Mouse (Mus musculus) adrenal gland, postnatal 14 days (tissue): ENCODE results near the gene Wnt16. TPM values are rescaled to one million over a fixed set of nuclear protein-coding genes. Genes with fewer than 3 reads are reported as not detected.
"Not testable (repeated sequence)": the region's sequence is repeated elsewhere in the genome, so short reads cannot be mapped to it uniquely, and the experiment has no call there.

Source experiments
- DNase-seq: peaks from one replicate; pipeline ENCODE4 v3.0.0; 2021; ENCODE audit warnings: mixed read lengths
- long read RNA-seq, 2 experiments: library from polyadenylated mRNA; stranded (forward); transcript quantifications; one replicate each; pipeline ENCODE4 v2.0.0; 2021
- total RNA-seq: library from RNA; stranded (reverse); gene quantifications from 2 replicates; pipeline ENCODE4 v1.2.3, GENCODE M21; 2021

Gene Wnt16
- total RNA-seq = 0.41 and 0.79 TPM in 2 replicates
- long read RNA-seq, experiment 1 = 0 reads
- long read RNA-seq, experiment 2 = 0 reads

DNA sequence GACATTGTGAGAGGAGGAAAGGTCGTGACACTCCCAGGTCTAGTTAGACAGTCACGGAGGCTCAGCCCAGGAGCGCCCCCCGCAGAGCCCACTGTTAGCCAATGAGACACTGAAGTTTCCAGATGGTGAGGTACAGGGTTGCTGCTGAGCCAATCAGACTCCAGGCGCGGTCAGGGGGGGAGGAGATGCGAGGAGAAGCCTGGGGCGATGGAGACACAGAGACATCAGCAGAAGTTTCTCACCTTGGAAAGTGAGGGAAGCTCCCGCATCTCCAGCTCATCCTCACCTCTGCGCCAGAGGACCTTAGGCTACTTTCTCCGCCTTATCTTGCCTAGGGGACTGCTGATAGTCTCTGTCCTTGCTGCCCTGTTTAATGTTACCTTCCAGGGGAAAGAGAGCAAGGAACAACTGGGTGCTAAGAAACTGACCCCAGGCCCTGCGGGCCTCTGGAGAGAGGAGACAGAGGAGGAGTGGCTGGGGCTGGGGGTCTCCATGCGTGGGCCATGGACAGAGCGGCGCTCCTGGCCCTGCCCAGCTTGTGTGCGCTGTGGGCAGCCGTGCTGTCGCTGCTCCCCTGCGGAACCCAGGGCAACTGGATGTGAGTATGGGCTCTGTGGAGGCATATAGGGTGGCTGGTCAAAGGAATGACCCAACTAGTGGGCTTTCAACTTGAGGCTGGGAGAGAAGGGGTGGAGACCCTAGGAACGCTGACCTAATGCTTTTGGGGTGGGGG is at the start of gene Wnt16:
Gene Wnt16 (plus strand): TSS at position 224 of the 733 bp plus-strand sequence.
- peak; percentile 25 for DNase-seq

DNA sequence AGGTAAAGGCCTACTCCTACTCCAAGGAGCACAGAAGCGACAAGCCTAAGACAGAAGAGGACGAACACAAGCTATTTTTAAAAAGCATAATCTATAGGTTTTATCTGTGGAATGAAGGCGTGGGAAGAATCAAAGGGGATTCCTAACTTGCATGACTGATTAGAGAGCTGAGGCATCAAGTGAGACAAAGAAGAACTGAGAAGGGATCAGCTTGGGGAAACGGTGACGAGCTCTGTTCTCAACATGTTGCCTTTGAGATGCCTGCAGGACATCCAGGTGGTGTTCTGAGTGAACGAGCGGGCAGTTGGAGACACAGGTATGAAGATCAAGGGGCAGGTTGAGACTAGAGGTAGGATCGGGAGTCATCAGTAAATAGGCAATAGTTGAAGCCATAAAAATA is 44.7 kb upstream of the Wnt16 start:
- DNase-seq = no peak

DNA sequence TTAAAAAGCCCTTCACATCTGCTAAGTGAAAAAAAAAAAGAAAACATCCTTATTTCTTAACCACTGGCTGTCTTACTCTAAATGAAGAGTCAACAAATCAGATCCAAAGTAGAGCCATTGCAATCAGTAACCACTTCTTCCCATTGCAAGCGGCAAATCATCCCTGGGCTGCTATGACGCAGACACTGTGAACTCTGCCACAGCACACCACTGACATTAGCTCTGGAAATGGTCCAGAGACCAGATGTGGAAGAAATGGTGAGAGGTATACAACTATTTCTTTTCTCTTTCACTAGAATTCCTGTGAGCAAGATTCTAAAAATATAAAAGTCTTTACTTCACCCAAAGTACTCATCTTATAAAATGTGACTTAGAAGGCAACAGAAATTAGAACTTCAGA is 41.3 kb upstream of the Wnt16 start:
- no peak for DNase-seq

DNA sequence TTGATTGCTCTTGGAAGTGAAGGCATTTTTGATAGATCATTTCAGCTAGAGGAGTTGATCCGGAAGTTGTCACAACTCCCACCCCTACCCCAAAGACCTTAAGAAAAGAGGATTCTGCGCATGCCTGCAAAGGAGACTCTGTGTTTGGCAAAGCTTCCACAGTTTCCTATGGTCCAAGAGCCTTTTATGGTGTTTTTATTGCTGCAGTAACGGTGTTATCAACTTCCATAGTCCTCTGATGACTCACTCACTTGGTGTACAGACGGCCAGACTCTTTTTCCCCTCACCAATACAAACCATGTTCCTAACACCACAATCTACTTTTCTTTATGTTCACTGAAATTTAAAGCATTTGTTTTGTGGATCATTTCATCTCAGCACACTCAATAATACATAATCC is 29.2 kb upstream of the Wnt16 start:
- no peak for DNase-seq

DNA sequence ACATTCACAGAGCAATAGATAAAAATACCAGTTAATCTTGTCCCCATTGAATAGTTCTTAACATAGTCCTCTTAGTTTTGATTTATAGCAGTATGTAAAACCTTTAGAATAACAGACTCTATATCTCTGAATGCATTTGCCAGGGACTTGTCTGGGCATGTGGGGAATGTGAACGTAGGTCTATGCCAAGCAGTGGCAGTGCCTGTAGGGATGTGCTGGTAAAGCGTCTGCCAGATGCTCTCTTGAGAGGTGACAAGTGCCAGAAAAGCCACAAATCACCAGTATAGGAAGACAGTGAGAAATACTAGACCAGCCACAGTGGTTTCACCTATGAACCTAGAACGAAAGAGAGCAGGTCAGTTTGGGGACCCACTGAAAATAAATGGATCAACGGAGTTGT is 25.5 kb upstream of the Wnt16 start:
- no peak for DNase-seq

DNA sequence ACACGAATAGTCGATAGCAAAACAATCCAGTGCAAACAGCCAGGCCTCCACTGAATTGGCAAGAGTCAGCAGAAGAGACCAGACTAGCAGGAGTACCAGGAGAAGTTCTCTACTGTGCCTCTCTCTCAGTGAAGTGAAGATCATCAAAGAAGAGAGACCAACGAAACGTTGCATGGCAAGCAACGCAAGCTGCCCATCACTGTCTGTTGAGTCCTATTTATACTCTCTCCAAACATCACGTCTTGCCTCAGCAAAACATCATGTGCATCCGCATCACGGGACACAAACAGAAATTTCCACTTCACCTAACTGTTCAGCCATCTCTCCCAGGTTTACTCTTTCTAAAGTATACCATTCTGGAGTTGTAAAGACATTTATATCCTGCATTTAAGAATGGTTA is 23.9 kb upstream of the Wnt16 start:
- not testable (repeated sequence) for DNase-seq

DNA sequence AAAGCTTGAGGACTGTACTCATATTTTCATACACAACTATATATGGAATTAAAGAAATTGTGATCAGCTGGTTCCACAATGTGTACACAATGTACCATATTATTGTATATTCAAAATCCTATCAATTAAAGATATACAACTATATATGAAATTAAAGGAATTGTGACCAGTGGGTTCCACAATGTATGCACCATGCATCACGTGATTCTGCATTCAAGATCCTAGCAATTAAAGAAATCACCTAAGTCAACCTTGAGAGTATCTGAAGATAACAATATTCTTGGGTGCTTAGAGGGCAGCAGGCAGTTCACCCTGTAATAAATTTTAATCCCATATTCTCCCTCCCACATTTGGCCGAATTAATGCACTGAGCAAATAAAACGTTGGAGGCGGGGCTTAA is 22.0 kb upstream of the Wnt16 start:
- DNase-seq = no peak

DNA sequence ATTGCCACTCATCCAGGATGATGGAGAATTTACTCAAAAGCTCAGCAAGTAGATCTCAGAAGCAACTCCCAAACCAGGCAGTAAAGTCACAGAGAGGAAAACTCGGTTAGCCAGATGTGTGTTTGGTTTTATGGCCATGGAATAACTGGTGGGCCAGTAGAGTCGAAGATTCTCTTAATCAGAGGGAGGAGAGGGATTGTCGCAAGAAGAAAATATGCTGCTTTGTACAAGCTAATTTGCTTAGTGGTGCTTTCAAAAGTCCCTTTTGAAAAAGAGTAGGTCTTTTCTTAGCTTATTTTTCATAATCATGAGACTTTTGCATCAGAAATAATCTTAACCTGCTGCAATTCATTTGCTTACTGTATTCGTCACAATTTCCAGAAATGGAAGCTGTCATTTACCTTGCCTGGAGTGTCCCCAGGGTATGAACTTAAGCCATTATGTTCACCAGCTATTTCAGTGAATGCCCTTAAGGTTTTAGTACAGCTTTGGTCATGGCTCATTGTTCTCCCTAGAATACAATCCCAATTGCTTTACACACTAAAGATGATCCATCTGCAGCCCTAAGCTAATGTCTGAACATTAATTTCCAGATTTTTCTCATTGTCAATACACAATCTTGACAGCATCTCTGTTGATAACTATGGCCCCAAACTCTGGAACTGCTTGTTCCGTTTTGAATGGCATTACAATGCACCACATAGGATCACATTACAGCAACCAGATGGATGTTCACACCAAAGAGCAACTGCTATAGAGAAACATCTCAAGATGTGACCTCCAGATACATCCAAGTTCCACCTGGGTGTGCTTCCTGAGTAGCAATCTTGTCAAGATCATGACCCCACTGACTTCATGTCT is 20.0 kb upstream of the Wnt16 start:
- DNase-seq = no peak

DNA sequence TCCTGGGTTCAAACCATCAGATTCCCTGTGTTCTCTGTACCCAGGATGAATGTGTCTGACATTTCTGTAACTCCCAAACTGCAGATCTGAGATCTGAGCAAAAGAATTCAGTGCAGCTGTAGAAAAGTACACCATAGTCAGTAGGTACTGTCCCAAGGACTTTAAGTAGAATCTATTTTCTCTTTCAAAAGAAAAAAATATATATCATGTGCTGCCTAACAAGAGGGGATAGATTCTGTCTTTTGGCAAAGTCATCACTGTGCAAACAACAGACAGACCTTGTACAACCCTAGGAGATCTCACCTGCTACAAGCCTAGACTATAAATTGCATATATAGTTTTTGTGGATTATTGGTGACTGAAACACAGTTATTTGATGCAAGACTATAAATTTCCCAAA is 19.4 kb upstream of the Wnt16 start:
- no peak for DNase-seq

DNA sequence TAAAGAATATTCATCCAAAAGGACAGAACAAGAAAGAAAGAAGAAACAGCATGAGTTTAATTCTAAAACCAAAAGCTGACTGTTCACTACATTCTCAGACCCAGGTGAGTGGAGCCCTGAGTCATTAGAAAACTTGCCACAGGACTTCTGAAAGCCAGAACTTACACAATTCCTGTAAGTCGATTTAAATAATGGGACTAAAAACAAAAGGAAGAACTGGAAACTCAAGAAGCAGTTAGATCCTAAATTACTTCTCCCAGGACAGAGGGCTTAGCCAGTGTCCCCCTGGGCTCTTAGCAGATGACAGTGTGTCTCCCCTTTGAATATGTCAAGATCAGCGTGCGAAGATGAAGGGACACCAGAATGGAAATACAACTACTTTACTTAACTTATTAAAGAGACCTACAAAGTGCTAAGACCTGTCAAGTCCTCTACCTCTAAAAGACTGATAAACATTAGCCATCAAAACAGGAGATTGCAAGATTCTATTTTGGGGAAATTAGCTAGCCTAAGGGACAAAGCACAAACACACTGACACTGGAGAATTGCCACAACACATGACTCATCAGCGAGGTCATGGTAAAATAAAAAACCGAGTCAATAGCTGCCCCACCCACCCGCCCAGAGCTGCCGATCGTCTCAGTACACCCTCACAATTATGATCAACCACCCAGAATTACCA is 18.0 kb upstream of the Wnt16 start:
- peak; percentile 54 for DNase-seq

DNA sequence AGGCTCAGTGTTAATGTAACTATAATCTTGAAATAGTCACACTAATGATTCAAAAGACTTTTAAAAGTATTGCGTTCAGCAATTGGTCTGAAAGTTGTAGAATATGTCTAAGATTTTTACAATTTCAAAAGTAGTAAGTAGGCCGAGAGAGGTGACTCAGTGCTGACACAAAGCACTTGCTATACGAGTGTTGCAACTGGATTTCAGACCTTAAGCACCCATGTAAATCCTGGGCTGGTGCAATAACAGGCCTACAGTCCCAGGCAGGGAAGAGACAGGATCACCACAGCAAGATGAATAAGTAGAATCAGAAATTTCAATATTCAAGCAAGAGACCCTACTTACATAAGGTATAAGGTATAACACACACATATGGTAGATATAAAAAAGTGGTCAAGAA is 10.1 kb upstream of the Wnt16 start:
- peak; percentile 16 for DNase-seq

DNA sequence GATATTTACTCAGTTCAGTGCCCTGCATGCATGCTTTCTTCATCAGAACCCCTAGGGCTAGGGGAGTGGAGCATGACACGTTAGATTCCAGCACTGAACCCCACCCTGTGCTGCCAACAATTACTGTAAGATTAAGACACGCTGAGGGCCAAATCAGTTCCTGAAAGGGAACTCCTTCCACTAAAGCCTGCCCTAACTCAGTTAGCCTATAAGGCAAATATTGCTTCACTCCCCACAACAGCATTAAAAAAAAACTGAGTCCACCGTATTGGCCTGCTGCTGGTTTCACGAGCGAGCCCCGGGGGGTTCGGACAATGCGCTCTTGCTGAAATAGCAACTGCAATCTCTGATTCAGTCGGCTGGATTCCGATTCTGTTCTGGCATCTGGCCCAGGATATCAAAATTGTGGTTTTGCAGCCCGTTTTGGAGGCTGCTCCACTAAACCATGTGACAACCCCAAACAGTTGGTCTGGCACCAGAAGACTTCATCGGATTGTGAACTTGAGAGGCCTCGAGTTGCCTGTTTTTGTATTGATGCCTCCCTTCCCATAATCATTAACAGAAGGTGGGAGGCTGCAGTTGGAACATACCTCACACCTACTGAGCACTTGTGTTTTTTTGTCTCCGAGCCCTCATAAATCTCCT is 7.7 kb upstream of the Wnt16 start:
- peak; percentile 80 for DNase-seq

DNA sequence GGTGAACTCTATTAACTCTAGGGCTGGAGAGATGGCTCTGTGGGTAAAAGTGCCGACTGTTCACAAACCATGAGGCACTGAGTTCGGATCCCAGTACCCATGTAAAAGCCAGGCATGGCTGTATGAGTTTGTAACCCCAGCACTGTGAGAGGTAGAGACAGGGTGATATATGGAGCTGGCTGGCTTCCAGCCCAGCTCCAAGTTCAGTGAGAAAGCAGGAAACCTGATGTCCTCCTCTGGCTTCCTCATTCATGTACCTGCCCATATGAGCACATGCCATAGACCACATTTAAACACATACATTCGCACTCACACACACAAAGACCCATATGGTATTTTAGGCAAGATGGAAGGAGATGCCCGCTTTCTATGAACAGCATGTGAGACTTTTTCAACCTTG is 5.6 kb upstream of the Wnt16 start:
- no peak for DNase-seq

DNA sequence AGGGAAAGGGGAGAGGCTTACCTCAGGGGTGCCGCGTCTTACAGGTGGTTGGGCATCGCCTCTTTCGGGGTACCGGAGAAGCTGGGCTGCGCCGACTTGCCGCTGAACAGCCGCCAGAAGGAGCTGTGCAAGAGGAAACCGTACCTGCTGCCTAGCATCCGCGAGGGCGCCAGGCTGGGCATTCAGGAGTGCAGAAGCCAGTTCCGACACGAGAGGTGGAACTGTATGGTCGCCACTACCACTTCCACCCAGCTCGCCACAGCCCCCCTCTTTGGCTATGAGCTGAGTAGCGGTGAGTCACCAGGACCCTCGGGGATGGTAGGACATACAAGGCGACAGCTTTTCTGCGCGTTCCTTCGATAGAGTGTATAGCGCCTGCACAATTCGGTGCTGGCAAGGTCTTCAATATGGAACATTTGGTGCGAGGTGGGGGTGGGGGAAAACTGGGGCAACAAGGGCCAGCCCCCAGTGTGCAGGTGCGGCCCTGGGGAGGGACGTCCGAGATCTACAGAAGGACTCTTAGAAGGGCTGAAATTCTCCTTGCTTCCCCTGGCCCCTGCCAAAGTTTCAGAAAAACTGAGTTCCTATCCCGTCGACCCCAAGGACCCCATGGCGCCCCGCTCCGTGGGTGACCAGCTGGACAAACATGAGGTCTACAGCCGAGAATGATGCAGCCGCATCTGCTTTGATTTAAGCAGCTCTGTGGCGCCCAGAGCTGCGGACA is 872 bp downstream of the Wnt16 start:
- DNase-seq = peak; percentile 30

DNA sequence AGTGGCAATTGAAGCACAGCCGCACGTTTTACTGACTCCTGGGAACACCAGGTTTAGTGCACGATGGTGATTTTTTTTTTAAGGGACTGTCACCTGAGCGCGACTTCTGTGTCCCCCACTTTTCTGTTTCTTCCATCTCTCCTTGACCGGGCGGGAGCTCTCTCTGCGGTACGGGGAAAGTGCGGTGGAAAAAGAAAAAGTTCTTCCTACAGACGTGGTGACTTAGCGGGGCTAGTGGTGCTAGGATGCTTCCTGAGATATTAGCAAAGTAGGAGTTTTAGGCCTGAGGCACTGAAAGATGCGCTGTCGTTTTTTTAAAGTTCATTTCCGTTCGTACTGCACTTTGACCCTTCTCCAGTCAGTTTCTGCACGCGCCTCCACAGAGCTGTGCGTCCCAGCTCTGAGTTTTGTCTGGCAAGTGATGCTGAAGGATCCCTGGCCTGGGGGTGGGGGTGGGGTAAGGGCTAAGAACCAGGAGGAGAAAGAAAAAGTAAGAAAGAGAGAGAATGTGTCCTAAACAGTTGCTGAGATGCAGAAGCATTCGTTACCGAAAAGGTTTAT is 1.5 kb downstream of the Wnt16 start:
- DNase-seq = no peak

DNA sequence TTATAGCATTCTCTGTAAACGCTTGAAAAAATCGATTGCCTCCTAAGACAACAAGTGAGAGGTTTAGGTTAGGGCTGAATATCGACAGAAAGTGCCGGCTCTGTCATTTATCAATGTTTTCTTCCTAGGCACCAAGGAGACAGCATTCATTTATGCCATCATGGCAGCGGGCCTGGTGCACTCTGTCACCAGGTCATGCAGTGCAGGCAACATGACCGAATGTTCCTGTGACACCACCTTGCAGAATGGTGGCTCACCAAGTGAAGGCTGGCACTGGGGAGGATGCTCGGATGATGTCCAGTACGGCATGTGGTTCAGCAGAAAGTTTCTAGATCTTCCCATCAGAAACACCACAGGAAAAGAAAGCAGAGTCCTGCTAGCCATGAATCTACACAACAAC is 2.8 kb downstream of the Wnt16 start:
- DNase-seq = no peak

DNA sequence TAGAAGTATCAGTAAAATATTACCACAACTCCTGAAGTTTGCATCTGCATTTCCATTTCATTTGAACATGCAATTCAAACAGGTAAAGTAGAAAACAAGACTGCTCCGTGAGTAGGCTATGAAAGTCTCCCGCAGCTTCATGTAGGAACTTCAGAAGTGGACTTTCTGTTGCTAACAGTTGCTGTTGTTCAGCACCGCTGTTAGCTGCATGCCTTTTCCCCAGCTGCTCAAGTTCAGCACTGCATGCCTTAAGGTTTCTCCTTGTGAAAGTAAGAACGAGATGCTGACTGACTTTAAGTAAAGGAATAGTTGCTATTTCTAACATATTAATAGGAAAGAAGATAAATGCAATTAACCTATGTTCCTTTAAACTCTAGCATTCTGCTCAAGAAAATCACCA is 4.0 kb downstream of the Wnt16 start:
- no peak for DNase-seq

DNA sequence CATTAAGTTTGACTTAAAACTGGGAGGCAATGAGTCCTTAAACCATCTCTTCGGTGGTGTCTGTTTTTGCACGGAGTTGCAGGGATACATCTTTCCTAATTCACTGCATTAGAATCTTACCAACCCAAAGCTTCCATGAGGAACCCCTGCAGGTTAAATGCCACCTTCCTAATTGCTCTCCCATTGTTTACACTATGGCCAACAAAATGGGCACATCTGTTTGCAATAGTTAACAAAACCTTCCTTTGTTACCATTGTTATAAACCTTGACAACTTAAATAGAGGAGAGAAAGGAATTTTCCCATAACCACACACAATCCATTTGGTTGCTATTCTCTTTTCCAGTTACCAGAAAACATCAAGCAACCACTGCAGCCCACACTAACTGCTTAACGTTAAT is 5.9 kb downstream of the Wnt16 start:
- no peak for DNase-seq

DNA sequence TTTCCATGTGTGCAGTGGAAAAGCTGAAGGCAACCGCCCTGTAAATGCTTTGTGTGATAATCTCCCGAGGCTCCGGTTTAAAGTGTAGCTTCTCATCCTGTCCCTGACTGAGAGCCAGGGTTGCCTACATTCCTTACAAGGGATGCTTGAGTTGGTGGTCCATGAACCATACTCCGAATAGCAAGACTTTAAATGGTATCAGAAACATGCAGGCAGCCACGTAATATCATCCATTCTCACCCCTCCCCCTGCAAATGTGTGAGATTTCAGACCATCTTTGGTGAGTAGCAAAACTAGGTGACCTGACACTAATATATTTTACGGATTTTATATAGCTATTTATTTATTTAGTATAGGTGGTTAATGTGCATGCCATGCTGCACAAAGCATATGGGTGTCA is 9.0 kb downstream of the Wnt16 start:
- DNase-seq = no peak

DNA sequence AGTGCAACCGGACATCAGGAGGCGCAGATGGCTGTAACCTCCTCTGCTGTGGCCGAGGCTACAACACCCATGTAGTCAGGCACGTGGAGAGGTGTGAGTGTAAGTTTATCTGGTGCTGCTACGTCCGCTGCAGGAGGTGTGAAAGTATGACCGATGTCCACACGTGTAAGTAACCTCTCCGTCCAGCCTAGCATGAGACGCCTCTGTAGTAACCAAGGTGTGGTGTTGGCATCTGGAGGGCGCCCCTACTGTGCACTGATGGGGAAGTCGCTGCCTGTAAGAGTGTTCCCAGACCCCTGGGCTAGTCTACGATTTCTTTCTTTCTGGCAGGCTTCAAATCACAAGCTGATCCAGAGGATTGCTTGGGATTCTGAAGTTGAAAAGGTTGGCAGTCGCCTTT is 10.0 kb downstream of the Wnt16 start:
- DNase-seq = no peak

DNA sequence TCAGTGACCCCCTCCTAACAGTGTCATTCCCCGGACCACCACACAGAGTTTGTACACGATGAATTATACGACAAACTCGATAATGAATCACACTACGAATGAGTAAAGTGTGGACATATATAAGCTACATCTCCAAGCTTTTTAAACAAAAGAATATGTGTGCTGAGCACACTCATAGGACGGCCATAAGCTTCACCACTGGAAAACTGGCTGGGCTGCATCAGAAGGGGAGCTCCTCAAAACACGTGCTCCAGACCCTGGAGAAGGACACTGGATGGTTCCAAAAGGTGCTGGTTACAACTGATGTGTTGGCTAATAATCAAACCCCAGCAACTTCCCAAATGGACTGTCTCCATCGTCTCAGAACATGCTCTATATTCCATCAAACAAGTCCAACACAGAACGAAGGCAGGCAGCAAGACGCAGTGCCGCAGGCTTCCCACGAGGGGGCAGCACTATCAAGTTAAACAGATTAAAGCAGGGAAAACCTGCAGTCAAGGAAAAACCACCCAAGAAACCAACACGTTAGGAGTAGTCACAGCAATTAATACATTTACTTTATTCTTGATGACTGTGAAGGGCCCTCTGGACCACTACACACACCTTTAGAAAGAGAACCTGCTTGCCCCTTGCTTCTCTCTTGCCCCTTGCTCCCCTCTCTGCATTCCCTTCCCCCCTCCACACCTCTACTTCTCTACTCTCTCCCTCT is 37.5 kb downstream of the Wnt16 start:
- peak; percentile 89 for DNase-seq
